ENCODE assay signal across 28 mouse cellular contexts in the genomic region with DNA sequence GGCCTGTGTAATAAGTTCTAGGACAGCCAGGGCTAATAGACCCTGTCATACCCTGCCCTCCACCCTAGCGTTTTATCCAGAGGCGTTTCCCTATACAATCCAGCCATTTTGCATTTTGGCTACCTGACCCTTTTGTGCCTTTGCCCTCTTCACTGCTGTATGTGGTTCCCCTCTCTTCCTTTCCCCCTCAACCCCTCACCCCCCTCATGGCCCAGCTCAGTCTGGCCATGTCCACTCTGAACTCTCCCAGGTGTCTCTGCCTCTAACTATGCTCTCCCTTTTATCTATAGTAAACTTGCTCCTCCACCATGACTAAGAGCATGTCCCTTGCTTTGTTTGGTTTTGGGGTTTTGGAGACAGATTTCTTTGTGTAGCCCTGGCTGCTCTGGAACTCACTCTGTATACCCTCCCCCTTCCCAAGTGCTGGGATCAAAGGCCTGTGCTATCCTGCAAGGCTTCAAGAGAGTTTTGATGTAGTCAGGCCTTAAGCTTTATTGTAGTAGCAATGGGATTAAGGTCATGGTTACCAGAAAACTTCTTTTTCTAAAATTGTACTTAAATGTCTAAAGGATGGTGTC. TPM values are rescaled to one million over a fixed set of nuclear protein-coding genes. Genes with fewer than 3 reads are reported as not detected.
"Had no signal": no experiment of that assay in that cellular context is flagged by ENCODE, and none has a peak within 500 bp of the region (broad histone marks: within the 10 kb centered on the region; RNA-seq: fewer than 3 reads in every experiment).

No protein-coding gene starts in this region.

- H3K9ac ChIP-seq: forebrain, embryonic 15.5 days; forebrain, postnatal 0 days; heart, embryonic 13.5 days; heart, embryonic 15.5 days; hindbrain, embryonic 13.5 days; hindbrain, embryonic 15.5 days; kidney, embryonic 15.5 days; limb, embryonic 12.5 days had no signal

- H3K27ac ChIP-seq: forebrain, embryonic 15.5 days; heart, embryonic 13.5 days; heart, embryonic 15.5 days; hindbrain, embryonic 13.5 days; hindbrain, embryonic 15.5 days; hindbrain, postnatal 0 days; kidney, embryonic 15.5 days; kidney, postnatal 0 days; limb, embryonic 10.5 days; limb, embryonic 12.5 days had no signal

- H3K4me2 ChIP-seq: forebrain, embryonic 15.5 days; heart, embryonic 11.5 days; heart, embryonic 13.5 days; heart, embryonic 15.5 days; hindbrain, embryonic 13.5 days; hindbrain, embryonic 15.5 days; kidney, embryonic 15.5 days; limb, embryonic 12.5 days had no signal

- H3K9me3 ChIP-seq: forebrain, embryonic 15.5 days; heart, embryonic 13.5 days; heart, embryonic 15.5 days; hindbrain, embryonic 13.5 days; hindbrain, embryonic 15.5 days; kidney, embryonic 15.5 days; limb, embryonic 10.5 days; limb, embryonic 12.5 days had no signal

- ATAC-seq: forebrain, embryonic 15.5 days; forebrain, postnatal 0 days; hindbrain, postnatal 0 days; intestine, embryonic 16.5 days had no signal

- DNase-seq: forebrain, postnatal 0 days; gastrocnemius, postnatal 14 days; gastrocnemius, postnatal 36 days; heart, adult 18-20 months; heart, postnatal 14 days; heart, postnatal 36 days; kidney, adult 11 months; kidney, adult 2 months; kidney, adult 9 months; kidney, postnatal 14 days; kidney, postnatal 36 days; layer of hippocampus, adult 9-11 months; layer of hippocampus, postnatal 36 days had no signal

- H3K27me3 ChIP-seq: forebrain, embryonic 15.5 days; heart, embryonic 13.5 days; heart, embryonic 15.5 days; hindbrain, embryonic 13.5 days; hindbrain, embryonic 15.5 days; kidney, embryonic 15.5 days; limb, embryonic 12.5 days had no signal

- H3K4me1 ChIP-seq: forebrain, embryonic 15.5 days; heart, embryonic 13.5 days; heart, embryonic 15.5 days; hindbrain, embryonic 13.5 days; hindbrain, embryonic 15.5 days; kidney, embryonic 15.5 days; limb, embryonic 10.5 days; limb, embryonic 12.5 days had no signal

- H3K36me3 ChIP-seq: forebrain, embryonic 15.5 days; heart, embryonic 13.5 days; heart, embryonic 15.5 days; hindbrain, embryonic 13.5 days; hindbrain, embryonic 15.5 days; kidney, embryonic 15.5 days; limb, embryonic 10.5 days; limb, embryonic 12.5 days had no signal

- H3K4me3 ChIP-seq: forebrain, embryonic 15.5 days; heart, embryonic 13.5 days; heart, embryonic 15.5 days; hindbrain, embryonic 13.5 days; hindbrain, embryonic 15.5 days; kidney, embryonic 15.5 days; limb, embryonic 10.5 days; limb, embryonic 12.5 days had no signal

RNA-seq across cellular contexts. Expression of a gene that starts 10.5 kb away (rescaled TPM):
- polyA plus RNA-seq: forebrain, postnatal 0 days; hindbrain, postnatal 0 days had no signal

RNA-seq across cellular contexts. Expression of a gene that starts 22.7 kb away (rescaled TPM):
- polyA plus RNA-seq: forebrain, embryonic 15.5 days; forebrain, postnatal 0 days; heart, embryonic 11.5 days; heart, embryonic 13.5 days; heart, embryonic 15.5 days; heart, postnatal 0 days; hindbrain, embryonic 11.5 days; hindbrain, embryonic 13.5 days; hindbrain, embryonic 15.5 days; hindbrain, postnatal 0 days; kidney, embryonic 15.5 days; kidney, postnatal 0 days; limb, embryonic 10.5 days; limb, embryonic 12.5 days had no signal

RNA-seq across cellular contexts. Expression of a gene that starts 37.0 kb away (rescaled TPM):
- polyA plus RNA-seq: forebrain, embryonic 15.5 days; forebrain, postnatal 0 days; heart, embryonic 11.5 days; heart, embryonic 13.5 days; heart, embryonic 15.5 days; intestine, embryonic 14.5 days had no signal
